Mouse (Mus musculus): ENCODE results near the gene Otoa. TPM values are rescaled to one million over a fixed set of nuclear protein-coding genes. Genes with fewer than 3 reads are reported as not detected.

The Otoa gene
- polyA plus RNA-seq, 1 experiment: 0.81 TPM

- no peak overlapping the region for H3K27ac ChIP-seq (ENCODE audit: control insufficient read depth, insufficient read depth, low read length)
- DNase-seq: no peak
- no peaks in the 10 kb centered on the region for H3K36me3 ChIP-seq (ENCODE audit: control insufficient read depth, insufficient read depth, low read length)
- WGBS: 97% methylated on average over 3 of the region's 3 CpGs
- no peak overlapping the region for H3K4me3 ChIP-seq (ENCODE audit: control insufficient read depth, insufficient read depth, low read length)
- no peak for TF ChIP-seq POLR2A (IDR thresholded peaks at IDR 0.05; ENCODE audit: control insufficient read depth, extremely low read depth, insufficient read depth, low read length, poor library complexity)
- no peak for TF ChIP-seq CTCF (IDR thresholded peaks at IDR 0.05; ENCODE audit: borderline replicate concordance, control insufficient read depth, extremely low read depth, insufficient read depth, low read length, poor library complexity)
- H3K4me1 ChIP-seq (replicated peaks; ENCODE audit: control insufficient read depth, insufficient read depth, low read length): peaks cover 10% of the 10 kb centered on the region
- no peaks in the 10 kb centered on the region for H3K27me3 ChIP-seq (ENCODE audit: control insufficient read depth, insufficient read depth, low read length)
These were observed 38.4 kb upstream of the Otoa start for GRCm38 (mm10) chr7:121043004-121043403.

- H3K36me3 ChIP-seq (ENCODE audit: control insufficient read depth, insufficient read depth, low read length): no peaks in the 10 kb centered on the region
- no peak for DNase-seq
- no peaks in the 10 kb centered on the region for H3K27me3 ChIP-seq (ENCODE audit: control insufficient read depth, insufficient read depth, low read length)
- TF ChIP-seq CTCF (IDR thresholded peaks at IDR 0.05; ENCODE audit: borderline replicate concordance, control insufficient read depth, extremely low read depth, insufficient read depth, low read length, poor library complexity): no peak
- no peak for TF ChIP-seq POLR2A (IDR thresholded peaks at IDR 0.05; ENCODE audit: control insufficient read depth, extremely low read depth, insufficient read depth, low read length, poor library complexity)
- WGBS: 35% methylated on average over 1 of the region's 1 CpGs
- H3K4me1 ChIP-seq (replicated peaks; ENCODE audit: control insufficient read depth, insufficient read depth, low read length): peaks cover 10% of the 10 kb centered on the region
- H3K4me3 ChIP-seq (ENCODE audit: control insufficient read depth, insufficient read depth, low read length): no peak overlapping the region
- H3K27ac ChIP-seq (ENCODE audit: control insufficient read depth, insufficient read depth, low read length): no peak overlapping the region
These were observed 37.9 kb upstream of the Otoa start for GRCm38 (mm10) chr7:121043510-121043909.

GRCm38 (mm10) chr7:121044251-121044650 is 37.2 kb upstream of the Otoa start:
- WGBS: 86% methylated on average over 1 of the region's 1 CpGs
- no peaks in the 10 kb centered on the region for H3K36me3 ChIP-seq (ENCODE audit: control insufficient read depth, insufficient read depth, low read length)
- no peak overlapping the region for H3K4me3 ChIP-seq (ENCODE audit: control insufficient read depth, insufficient read depth, low read length)
- H3K27ac ChIP-seq (ENCODE audit: control insufficient read depth, insufficient read depth, low read length): no peak overlapping the region
- H3K27me3 ChIP-seq (ENCODE audit: control insufficient read depth, insufficient read depth, low read length): no peaks in the 10 kb centered on the region
- DNase-seq: no peak
- peaks cover 10% of the 10 kb centered on the region for H3K4me1 ChIP-seq (replicated peaks; ENCODE audit: control insufficient read depth, insufficient read depth, low read length)
- TF ChIP-seq POLR2A (IDR thresholded peaks at IDR 0.05; ENCODE audit: control insufficient read depth, extremely low read depth, insufficient read depth, low read length, poor library complexity) (no peak), CTCF (IDR thresholded peaks at IDR 0.05; ENCODE audit: borderline replicate concordance, control insufficient read depth, extremely low read depth, insufficient read depth, low read length, poor library complexity) (no peak)

- 93% methylated on average over 6 of the region's 6 CpGs for WGBS
- peaks cover 6% of the 10 kb centered on the region for H3K4me1 ChIP-seq (replicated peaks; ENCODE audit: control insufficient read depth, insufficient read depth, low read length)
- H3K4me3 ChIP-seq (ENCODE audit: control insufficient read depth, insufficient read depth, low read length): no peak overlapping the region
- no peaks in the 10 kb centered on the region for H3K27me3 ChIP-seq (ENCODE audit: control insufficient read depth, insufficient read depth, low read length)
- H3K36me3 ChIP-seq (ENCODE audit: control insufficient read depth, insufficient read depth, low read length): no peaks in the 10 kb centered on the region
- no peak overlapping the region for H3K27ac ChIP-seq (ENCODE audit: control insufficient read depth, insufficient read depth, low read length)
- no peak for DNase-seq
- no peak for TF ChIP-seq CTCF (IDR thresholded peaks at IDR 0.05; ENCODE audit: borderline replicate concordance, control insufficient read depth, extremely low read depth, insufficient read depth, low read length, poor library complexity)
- TF ChIP-seq POLR2A (IDR thresholded peaks at IDR 0.05; ENCODE audit: control insufficient read depth, extremely low read depth, insufficient read depth, low read length, poor library complexity): no peak
These were observed 35.6 kb upstream of the Otoa start for GRCm38 (mm10) chr7:121045671-121046453.

- Histone ChIP-seq H3K4me1 (replicated peaks; ENCODE audit: control insufficient read depth, insufficient read depth, low read length) (peaks cover 1% of the 10 kb centered on the region; the same call in 1 of the 2 replicates), H3K4me3 (ENCODE audit: control insufficient read depth, insufficient read depth, low read length) (no peak overlapping the region), H3K27me3 (ENCODE audit: control insufficient read depth, insufficient read depth, low read length) (no peaks in the 10 kb centered on the region), H3K36me3 (ENCODE audit: control insufficient read depth, insufficient read depth, low read length) (0 out of 2 replicates have a peak, but pooled peaks cover 4% of the 10 kb centered on the region), H3K27ac (ENCODE audit: control insufficient read depth, insufficient read depth, low read length) (no peak overlapping the region)
- TF ChIP-seq POLR2A (IDR thresholded peaks at IDR 0.05; ENCODE audit: control insufficient read depth, extremely low read depth, insufficient read depth, low read length, poor library complexity): no peak
- no peak for TF ChIP-seq CTCF (IDR thresholded peaks at IDR 0.05; ENCODE audit: borderline replicate concordance, control insufficient read depth, extremely low read depth, insufficient read depth, low read length, poor library complexity)
- no peak for DNase-seq
- 95% methylated on average over 2 of the region's 2 CpGs for WGBS
These were observed 33.8 kb upstream of the Otoa start for GRCm38 (mm10) chr7:121047624-121048023.

GRCm38 (mm10) chr7:121053071-121053470 is 28.4 kb upstream of the Otoa start:
- WGBS: 97% methylated on average over 4 of the region's 4 CpGs
- no peaks in the 10 kb centered on the region for H3K27me3 ChIP-seq (ENCODE audit: control insufficient read depth, insufficient read depth, low read length)
- TF ChIP-seq CTCF (IDR thresholded peaks at IDR 0.05; ENCODE audit: borderline replicate concordance, control insufficient read depth, extremely low read depth, insufficient read depth, low read length, poor library complexity) (no peak), POLR2A (IDR thresholded peaks at IDR 0.05; ENCODE audit: control insufficient read depth, extremely low read depth, insufficient read depth, low read length, poor library complexity) (no peak)

More at GRCm38 (mm10) chr7:121053071-121053470, 28.4 kb upstream of the Otoa start:
- Histone ChIP-seq H3K36me3 (ENCODE audit: control insufficient read depth, insufficient read depth, low read length) (peaks cover 19% of the 10 kb centered on the region), H3K4me3 (ENCODE audit: control insufficient read depth, insufficient read depth, low read length) (no peak overlapping the region), H3K27ac (ENCODE audit: control insufficient read depth, insufficient read depth, low read length) (no peak overlapping the region), H3K4me1 (replicated peaks; ENCODE audit: control insufficient read depth, insufficient read depth, low read length) (no peaks in the 10 kb centered on the region)
- DNase-seq: no peak
